Mouse (Mus musculus): ENCODE measurements around the gene Nup210l. TPM values are rescaled to one million over a fixed set of nuclear protein-coding genes. Genes with fewer than 3 reads are reported as not detected.
"Not testable (repeated sequence)": the region's sequence is repeated elsewhere in the genome, so short reads cannot be mapped to it uniquely, and the experiment has no call there.

The Nup210l gene
- polyA plus RNA-seq, 1 experiment from 2014 or later: 0.35 TPM

DNA sequence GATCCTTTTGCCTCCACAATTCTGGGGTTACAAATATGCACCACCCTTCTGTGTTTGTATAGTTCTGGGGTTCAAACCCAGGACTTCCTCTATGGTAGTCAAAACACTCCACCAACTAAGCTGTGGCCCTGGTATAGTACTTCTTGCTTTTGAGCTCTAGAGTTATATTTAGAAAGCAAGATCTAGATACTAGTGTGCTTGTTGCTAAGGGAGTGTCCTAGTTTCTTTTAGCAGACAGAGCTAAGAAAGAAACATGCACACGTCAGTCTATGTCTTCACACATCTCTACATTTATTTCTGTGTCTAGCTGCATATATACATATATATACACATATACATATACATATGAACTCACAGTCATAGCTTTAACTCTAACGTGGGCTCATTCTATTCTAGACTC, 7.8 kb downstream of the Nup210l start:
- no peak for ATAC-seq (ENCODE audit: low read depth)
- 93% methylated on average over 2 of the region's 2 CpGs for WGBS

DNA sequence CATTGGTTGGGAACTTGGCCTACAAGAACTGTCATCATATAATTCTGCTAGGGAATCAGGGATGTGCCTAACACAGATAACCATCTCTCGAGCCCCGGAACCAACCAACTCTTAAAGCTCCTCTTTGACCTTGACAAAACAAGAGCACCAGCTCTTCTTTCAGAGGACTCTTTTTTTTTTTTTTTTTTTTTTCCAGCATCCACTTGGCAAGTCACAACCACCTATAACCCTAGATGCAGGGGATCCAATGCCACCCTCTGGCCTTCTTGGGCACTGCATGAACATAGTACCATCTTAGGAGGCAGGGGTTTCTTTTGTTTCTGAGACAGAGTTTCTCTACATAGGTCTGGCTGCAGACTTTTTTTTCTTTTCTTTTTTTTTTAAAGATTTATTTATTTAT, 10.4 kb downstream of the Nup210l start:
- Histone ChIP-seq H3K4me2 (ENCODE audit: low read depth, low read length) (no peak overlapping the region), H3K9ac (replicated peaks; ENCODE audit: low read depth, low read length) (no peak overlapping the region), H3K9me3 (ENCODE audit: control insufficient read depth, low read length) (no peaks in the 10 kb centered on the region), H3K4me1 (ENCODE audit: control insufficient read depth, insufficient read depth, low read length) (no peaks in the 10 kb centered on the region), H3K36me3 (ENCODE audit: control insufficient read depth, insufficient read depth, low read length) (no peaks in the 10 kb centered on the region), H3K4me3 (ENCODE audit: low read depth, low read length) (no peak overlapping the region), H3K27ac (ENCODE audit: low read depth, low read length) (no peak overlapping the region), H3K27me3 (ENCODE audit: control insufficient read depth, insufficient read depth, low read length) (no peaks in the 10 kb centered on the region)
- no peak for ATAC-seq (ENCODE audit: low read depth)
- 92% methylated on average over 2 of the region's 2 CpGs for WGBS

More for the DNA sequence above, 7.8 kb downstream of the Nup210l start:
- Histone ChIP-seq H3K4me2 (ENCODE audit: low read depth, low read length) (no peak overlapping the region), H3K4me1 (ENCODE audit: control insufficient read depth, insufficient read depth, low read length) (no peaks in the 10 kb centered on the region), H3K4me3 (ENCODE audit: low read depth, low read length) (no peak overlapping the region), H3K27ac (ENCODE audit: low read depth, low read length) (no peak overlapping the region), H3K9me3 (ENCODE audit: control insufficient read depth, low read length) (no peaks in the 10 kb centered on the region), H3K36me3 (ENCODE audit: control insufficient read depth, insufficient read depth, low read length) (no peaks in the 10 kb centered on the region), H3K9ac (replicated peaks; ENCODE audit: low read depth, low read length) (no peak overlapping the region), H3K27me3 (ENCODE audit: control insufficient read depth, insufficient read depth, low read length) (no peaks in the 10 kb centered on the region)

DNA sequence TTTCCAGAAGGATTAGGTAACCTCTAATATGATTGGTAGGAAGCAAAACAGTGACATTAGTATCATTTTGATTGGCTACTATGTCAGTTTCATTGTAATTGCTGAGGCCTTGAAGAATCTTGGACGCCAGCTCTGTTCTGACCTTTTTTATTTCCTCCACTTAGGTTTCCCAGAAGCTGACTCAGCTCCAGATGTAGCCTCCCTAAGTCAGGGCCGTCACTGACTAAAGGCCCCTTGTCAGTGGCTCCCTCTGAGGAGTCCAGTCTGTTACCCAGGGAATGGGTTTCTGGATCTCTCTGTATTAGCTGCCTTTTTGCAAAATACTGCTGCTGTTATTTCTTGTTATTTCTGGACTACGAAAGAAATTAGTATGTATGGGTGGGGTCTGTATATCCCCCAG, 11.6 kb downstream of the Nup210l start:
- no peaks in the 10 kb centered on the region for H3K4me1 ChIP-seq (ENCODE audit: control insufficient read depth, insufficient read depth, low read length)
- H3K4me2 ChIP-seq (ENCODE audit: low read depth, low read length): no peak overlapping the region
- H3K27me3 ChIP-seq (ENCODE audit: control insufficient read depth, insufficient read depth, low read length): no peaks in the 10 kb centered on the region
- H3K4me3 ChIP-seq (ENCODE audit: low read depth, low read length): no peak overlapping the region
- ATAC-seq (ENCODE audit: low read depth): no peak
- H3K27ac ChIP-seq (ENCODE audit: low read depth, low read length): no peak overlapping the region
- WGBS: 76% methylated on average over 3 of the region's 3 CpGs
- H3K9ac ChIP-seq (replicated peaks; ENCODE audit: low read depth, low read length): no peak overlapping the region
- no peaks in the 10 kb centered on the region for H3K36me3 ChIP-seq (ENCODE audit: control insufficient read depth, insufficient read depth, low read length)
- no peaks in the 10 kb centered on the region for H3K9me3 ChIP-seq (ENCODE audit: control insufficient read depth, low read length)

DNA sequence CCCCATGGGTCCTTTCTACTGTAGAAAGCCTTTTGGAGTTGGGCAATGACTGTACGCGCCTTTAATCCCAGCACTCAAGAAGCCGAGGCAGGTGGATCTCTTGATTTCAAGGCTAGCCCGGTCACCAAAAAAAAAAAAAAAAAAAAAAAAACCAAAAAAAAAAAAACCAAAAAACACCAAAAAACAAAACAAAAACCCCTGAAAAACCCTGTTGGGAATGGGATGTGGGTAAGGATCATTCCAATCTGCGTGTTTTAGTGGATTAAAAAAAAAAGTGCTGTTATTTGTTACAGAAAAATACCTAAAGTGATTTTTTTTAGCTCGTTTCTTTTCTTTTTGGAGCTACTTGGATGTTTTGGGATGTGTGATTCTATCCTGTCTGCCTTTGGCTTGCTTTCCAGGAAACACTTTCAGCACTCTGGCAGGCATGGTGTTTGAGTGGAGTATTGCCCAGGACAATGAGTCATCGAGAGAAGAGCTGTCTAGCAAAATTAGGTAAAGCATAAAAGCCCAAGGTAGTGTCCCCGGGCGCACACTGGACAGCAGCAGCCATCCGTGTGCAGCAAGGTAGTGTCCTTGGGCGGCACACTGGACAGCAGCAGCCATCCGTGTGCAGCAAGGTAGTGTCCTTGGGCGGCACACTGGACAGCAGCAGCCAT, 14.3 kb downstream of the Nup210l start:
- Histone ChIP-seq H3K27me3 (ENCODE audit: control insufficient read depth, insufficient read depth, low read length) (no peaks in the 10 kb centered on the region), H3K4me2 (ENCODE audit: low read depth, low read length) (no peak overlapping the region), H3K27ac (ENCODE audit: low read depth, low read length) (no peak overlapping the region), H3K36me3 (ENCODE audit: control insufficient read depth, insufficient read depth, low read length) (no peaks in the 10 kb centered on the region), H3K4me3 (ENCODE audit: low read depth, low read length) (no peak overlapping the region), H3K4me1 (ENCODE audit: control insufficient read depth, insufficient read depth, low read length) (no peaks in the 10 kb centered on the region), H3K9me3 (ENCODE audit: control insufficient read depth, low read length) (no peaks in the 10 kb centered on the region), H3K9ac (replicated peaks; ENCODE audit: low read depth, low read length) (no peak overlapping the region)
- no peak for ATAC-seq (ENCODE audit: low read depth)
- 93% methylated on average over 13 of the region's 13 CpGs for WGBS

DNA sequence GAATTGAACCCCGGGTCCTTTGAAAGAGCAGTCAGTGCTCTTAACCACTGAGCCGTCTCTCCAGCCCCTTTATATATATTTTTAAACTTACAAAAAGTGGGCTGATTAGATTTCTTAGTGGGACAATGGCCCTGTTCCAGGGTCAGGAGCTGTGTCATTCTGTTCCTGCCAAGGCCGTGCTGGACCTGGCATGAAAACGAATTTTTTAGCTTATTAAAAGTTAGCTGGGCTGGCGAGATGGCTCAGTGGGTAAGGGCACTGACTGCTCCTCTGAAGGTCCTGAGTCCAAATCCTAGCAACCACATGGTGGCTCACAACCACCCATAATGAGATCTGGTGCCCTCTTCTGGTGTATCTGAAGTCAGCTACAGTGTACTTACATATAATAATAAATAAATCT, 18.1 kb downstream of the Nup210l start:
- ATAC-seq (ENCODE audit: low read depth); H3K36me3 ChIP-seq (ENCODE audit: control insufficient read depth, insufficient read depth, low read length): not testable (repeated sequence)

DNA sequence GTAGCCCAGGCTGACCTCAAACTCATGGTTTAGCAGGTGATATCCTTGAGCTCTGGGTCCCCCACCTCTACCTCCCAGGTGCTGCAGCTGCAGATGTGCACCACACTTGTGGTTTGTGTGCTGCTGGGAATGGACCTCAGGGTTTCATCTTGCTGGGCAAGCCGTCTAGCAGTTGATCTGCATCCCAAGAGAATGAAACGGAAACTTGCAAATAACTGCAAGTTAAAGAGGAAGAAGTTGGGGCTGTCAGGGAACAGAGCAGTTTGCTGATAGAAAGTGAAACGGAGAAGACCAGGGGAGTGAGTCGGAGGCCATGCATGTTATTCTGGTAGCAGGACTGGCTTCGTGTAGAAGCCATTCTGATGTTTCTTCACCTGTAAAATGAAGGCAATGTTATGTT, 21.8 kb downstream of the Nup210l start:
- ATAC-seq (ENCODE audit: low read depth): no peak
- Histone ChIP-seq H3K4me3 (ENCODE audit: low read depth, low read length) (no peak overlapping the region), H3K4me1 (ENCODE audit: control insufficient read depth, insufficient read depth, low read length) (no peaks in the 10 kb centered on the region), H3K9ac (replicated peaks; ENCODE audit: low read depth, low read length) (no peak overlapping the region), H3K4me2 (ENCODE audit: low read depth, low read length) (no peak overlapping the region), H3K36me3 (ENCODE audit: control insufficient read depth, insufficient read depth, low read length) (no peaks in the 10 kb centered on the region), H3K9me3 (ENCODE audit: control insufficient read depth, low read length) (no peaks in the 10 kb centered on the region), H3K27ac (ENCODE audit: low read depth, low read length) (no peak overlapping the region), H3K27me3 (ENCODE audit: control insufficient read depth, insufficient read depth, low read length) (no peaks in the 10 kb centered on the region)
- whole genome bisulfite sequencing: 88% methylated on average over 5 of the region's 5 CpGs

More for the DNA sequence above, 18.1 kb downstream of the Nup210l start:
- not testable (repeated sequence) for H3K4me3 ChIP-seq (ENCODE audit: low read depth, low read length); H3K27me3 ChIP-seq (ENCODE audit: control insufficient read depth, insufficient read depth, low read length); H3K27ac ChIP-seq (ENCODE audit: low read depth, low read length); H3K4me1 ChIP-seq (ENCODE audit: control insufficient read depth, insufficient read depth, low read length); H3K9ac ChIP-seq (replicated peaks; ENCODE audit: low read depth, low read length); H3K4me2 ChIP-seq (ENCODE audit: low read depth, low read length); H3K9me3 ChIP-seq (ENCODE audit: control insufficient read depth, low read length)
- 85% methylated on average over 5 of the region's 5 CpGs for WGBS

DNA sequence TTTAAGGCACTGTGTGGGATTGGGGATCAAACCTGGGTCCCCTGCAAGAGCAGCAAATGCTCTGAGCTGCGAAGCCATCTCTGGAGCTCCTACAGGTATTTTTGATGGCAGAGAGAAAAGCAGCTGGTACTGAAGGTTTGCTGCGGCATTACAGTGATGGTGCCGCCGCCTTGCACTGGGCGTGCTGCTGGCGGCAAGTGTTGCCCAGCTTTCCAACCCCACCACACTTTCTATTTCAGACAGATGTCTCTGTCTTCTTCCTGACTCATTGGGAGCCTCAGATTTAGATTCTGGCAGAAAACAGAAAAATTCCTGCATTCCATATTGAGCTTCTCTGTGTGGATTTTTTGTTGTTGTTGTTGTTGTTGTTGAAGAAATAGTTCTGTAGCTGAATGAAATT, 23.9 kb downstream of the Nup210l start:
- Histone ChIP-seq H3K4me3 (ENCODE audit: low read depth, low read length) (no peak overlapping the region), H3K27ac (ENCODE audit: low read depth, low read length) (no peak overlapping the region), H3K4me2 (ENCODE audit: low read depth, low read length) (no peak overlapping the region), H3K36me3 (ENCODE audit: control insufficient read depth, insufficient read depth, low read length) (no peaks in the 10 kb centered on the region), H3K4me1 (ENCODE audit: control insufficient read depth, insufficient read depth, low read length) (no peaks in the 10 kb centered on the region), H3K9me3 (ENCODE audit: control insufficient read depth, low read length) (no peaks in the 10 kb centered on the region), H3K27me3 (ENCODE audit: control insufficient read depth, insufficient read depth, low read length) (no peaks in the 10 kb centered on the region), H3K9ac (replicated peaks; ENCODE audit: low read depth, low read length) (no peak overlapping the region)
- 94% methylated on average over 6 of the region's 6 CpGs for WGBS
- ATAC-seq (ENCODE audit: low read depth): no peak

DNA sequence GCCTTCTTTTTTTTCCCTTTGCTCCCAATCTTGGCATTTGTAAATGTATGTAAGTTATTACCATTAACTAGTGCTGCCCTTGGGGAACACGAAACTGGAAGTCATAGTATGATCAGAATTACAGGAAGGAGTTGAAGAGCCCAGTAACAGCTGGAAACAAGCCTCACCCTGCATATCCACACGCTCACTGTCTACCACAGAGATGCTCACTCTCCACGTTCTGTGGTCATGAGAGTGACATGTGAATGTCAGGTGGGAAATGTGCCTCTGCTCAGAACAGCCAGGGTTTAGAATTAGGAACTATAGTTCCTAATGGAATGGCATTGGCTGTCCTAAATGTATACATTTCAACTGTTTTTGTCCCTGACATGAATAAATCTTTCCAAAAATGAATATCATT, 28.8 kb downstream of the Nup210l start:
- H3K4me1 ChIP-seq (ENCODE audit: control insufficient read depth, insufficient read depth, low read length): no peaks in the 10 kb centered on the region
- no peak overlapping the region for H3K27ac ChIP-seq (ENCODE audit: low read depth, low read length)
- no peak overlapping the region for H3K9ac ChIP-seq (replicated peaks; ENCODE audit: low read depth, low read length)
- no peak overlapping the region for H3K4me3 ChIP-seq (ENCODE audit: low read depth, low read length)
- 78% methylated on average over 3 of the region's 3 CpGs for WGBS
- H3K36me3 ChIP-seq (ENCODE audit: control insufficient read depth, insufficient read depth, low read length): no peaks in the 10 kb centered on the region
- ATAC-seq (ENCODE audit: low read depth): no peak
- no peaks in the 10 kb centered on the region for H3K9me3 ChIP-seq (ENCODE audit: control insufficient read depth, low read length)
- H3K4me2 ChIP-seq (ENCODE audit: low read depth, low read length): no peak overlapping the region
- H3K27me3 ChIP-seq (ENCODE audit: control insufficient read depth, insufficient read depth, low read length): no peaks in the 10 kb centered on the region

DNA sequence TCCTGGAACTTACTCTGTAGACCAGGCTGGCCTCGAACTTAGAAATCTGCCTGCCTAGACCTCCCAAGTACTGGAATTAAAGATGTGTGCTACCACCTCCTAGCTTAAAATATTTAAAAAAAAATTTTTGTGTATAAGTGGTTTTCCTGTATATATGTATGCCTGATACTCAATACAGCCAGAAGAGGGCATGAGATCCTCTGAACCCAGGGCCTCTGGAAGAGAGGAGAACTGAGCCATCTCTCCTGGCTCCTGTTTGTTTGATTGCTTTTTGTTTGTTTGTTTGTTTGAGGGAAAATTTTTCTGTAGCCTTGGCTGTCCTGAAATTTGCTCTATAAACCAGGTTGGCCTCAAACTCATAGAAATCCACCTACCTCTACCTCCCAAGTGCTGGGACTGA, 29.4 kb downstream of the Nup210l start:
- no peak overlapping the region for H3K9ac ChIP-seq (replicated peaks; ENCODE audit: low read depth, low read length)
- no peaks in the 10 kb centered on the region for H3K9me3 ChIP-seq (ENCODE audit: control insufficient read depth, low read length)
- 86% methylated on average over 1 of the region's 1 CpGs for WGBS
- H3K27me3 ChIP-seq (ENCODE audit: control insufficient read depth, insufficient read depth, low read length): no peaks in the 10 kb centered on the region
- no peaks in the 10 kb centered on the region for H3K4me1 ChIP-seq (ENCODE audit: control insufficient read depth, insufficient read depth, low read length)
- H3K27ac ChIP-seq (ENCODE audit: low read depth, low read length): no peak overlapping the region
- H3K36me3 ChIP-seq (ENCODE audit: control insufficient read depth, insufficient read depth, low read length): no peaks in the 10 kb centered on the region
- no peak for ATAC-seq (ENCODE audit: low read depth)
- H3K4me2 ChIP-seq (ENCODE audit: low read depth, low read length): no peak overlapping the region
- H3K4me3 ChIP-seq (ENCODE audit: low read depth, low read length): no peak overlapping the region
